Mouse (Mus musculus): Measurements from ENCODE around the gene Cbfa2t2. TPM values are rescaled to one million over a fixed set of nuclear protein-coding genes. Genes with fewer than 3 reads are reported as not detected.

Cbfa2t2 gene
- 27.1 TPM for polyA plus RNA-seq (2014; fragmentation: Illumina TruSeq; extraction: RNeasy Lipid Tissue Mini Kit (QIAGEN cat#74804); ENCODE audit: low read depth, low replicate concordance)

DNA sequence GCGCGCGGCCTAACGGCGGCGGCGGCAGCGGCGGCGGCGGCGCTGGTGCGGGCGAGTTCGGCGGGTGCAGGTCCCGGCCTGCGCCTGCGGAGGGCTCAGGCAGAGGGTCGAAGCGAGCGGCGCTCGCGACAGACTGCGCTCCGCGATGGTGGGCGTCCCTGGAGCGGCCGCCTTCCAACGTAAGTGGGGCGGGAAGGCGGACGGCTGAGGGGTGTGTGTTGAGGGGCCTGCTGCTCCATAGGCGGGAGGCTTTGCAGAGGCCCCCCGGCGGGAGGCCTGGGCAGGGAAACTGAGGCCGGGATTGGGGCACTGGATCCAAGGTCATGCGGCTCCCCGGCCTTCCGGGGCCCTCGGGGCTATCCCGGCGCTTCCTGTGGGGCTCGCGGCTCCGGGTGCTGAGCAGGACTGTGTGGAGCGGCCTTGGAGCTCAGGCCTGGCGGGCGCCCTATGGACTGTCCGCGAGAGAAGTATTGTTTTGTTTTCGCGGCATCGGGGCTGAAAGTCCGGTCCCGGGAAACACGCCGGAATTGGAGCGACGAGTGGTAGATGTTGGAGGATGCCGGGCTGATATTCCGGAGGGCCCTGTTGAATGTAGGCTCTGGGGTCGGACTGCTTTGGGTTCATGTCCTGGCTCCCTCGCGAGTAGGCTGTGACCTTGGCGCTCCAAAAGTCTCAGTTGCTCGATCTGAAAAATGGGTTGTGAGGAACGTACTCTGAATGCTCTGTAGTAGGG lies at the start of gene Cbfa2t2:
Gene Cbfa2t2 (plus strand): TSS at position 24 of the 733 bp plus-strand sequence.

DNA sequence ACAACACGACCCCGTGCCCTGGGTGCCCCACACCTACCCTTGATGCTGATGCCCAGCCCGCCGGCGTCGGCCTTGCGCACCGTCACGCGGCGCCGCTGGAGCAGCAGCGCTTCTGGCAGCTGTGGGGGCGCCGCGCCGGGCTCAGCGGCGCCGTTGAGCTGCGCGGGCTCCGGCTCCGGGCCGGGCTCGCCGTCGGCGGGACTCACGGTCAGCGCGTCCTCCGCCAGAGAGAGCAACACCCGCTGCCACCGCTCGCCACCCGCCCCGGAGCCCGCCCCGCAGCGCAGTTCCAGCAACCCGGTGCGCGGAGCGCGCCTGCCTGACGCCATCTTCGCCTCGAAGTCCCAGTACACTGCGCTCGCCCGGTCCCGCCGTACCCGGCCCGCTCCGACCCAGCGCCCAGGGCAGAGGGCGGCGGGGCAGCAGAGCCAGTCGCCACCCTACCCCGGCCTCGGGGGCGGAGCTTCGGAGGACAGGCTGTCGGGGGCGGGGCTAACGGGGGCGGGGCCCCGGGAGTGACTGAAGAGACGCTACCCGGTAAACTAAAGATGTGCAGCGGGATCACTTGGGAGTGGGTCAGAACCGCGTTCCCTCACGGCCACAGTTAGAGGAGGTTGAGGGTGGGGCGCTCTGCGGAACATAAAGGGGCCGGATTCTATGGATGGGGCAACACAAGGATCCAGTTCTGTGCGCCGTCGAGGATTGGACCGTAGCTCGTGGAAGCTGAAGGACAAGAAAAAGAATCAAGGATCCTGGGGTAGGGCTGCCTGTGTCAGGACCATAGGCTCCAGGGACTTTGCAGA lies 28.4 kb upstream of the Cbfa2t2 start, which contains the start of gene Snta1:
Gene Snta1 (minus strand): TSS at position 457 of the 803 bp plus-strand sequence.

DNA sequence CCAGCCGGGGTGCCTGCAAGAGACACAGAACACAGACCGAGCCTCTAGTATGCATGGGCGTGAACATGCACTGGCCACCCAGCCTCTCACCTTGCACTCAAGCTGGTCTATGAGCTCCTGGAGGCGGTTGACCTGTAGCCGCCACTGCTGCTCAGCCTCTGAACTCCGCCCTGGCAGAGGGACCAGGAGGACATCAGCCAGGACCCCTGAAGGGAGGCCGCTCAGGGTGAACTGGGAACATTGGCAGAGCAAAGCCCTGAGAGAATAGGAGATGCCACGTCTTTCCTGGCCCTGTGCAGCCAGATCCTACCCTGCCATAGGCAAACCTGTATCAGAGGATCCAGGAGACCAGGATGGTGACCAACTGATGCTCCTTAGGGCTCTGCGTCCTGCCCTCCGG lies 110.4 kb downstream of the Cbfa2t2 start, which contains the start of gene 1700003F12Rik:
Gene 1700003F12Rik (plus strand): TSS at position 375 of the 400 bp plus-strand sequence.

DNA sequence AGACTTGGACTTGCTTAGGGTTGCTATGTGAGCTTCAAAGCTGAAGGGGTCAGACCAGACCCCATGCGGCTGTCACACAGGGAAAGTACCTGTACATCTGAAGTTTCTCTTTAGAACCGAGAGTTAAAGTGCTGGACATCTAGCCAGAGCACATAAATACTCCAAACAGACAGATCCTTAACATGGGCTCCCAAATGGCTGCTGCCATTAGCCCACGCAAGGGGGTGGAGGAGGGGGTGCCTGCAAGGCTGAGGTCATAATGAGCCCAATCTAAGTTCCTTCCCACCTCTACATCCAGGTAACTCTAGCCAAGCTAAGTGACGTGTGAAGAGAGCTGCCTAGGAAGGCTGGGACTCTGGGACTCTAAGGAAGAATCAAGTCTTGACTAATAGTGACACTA lies 115.2 kb downstream of the Cbfa2t2 start, which contains the start of gene Actl10:
Gene Actl10 (plus strand): TSS at position 301 of the 400 bp plus-strand sequence.

DNA sequence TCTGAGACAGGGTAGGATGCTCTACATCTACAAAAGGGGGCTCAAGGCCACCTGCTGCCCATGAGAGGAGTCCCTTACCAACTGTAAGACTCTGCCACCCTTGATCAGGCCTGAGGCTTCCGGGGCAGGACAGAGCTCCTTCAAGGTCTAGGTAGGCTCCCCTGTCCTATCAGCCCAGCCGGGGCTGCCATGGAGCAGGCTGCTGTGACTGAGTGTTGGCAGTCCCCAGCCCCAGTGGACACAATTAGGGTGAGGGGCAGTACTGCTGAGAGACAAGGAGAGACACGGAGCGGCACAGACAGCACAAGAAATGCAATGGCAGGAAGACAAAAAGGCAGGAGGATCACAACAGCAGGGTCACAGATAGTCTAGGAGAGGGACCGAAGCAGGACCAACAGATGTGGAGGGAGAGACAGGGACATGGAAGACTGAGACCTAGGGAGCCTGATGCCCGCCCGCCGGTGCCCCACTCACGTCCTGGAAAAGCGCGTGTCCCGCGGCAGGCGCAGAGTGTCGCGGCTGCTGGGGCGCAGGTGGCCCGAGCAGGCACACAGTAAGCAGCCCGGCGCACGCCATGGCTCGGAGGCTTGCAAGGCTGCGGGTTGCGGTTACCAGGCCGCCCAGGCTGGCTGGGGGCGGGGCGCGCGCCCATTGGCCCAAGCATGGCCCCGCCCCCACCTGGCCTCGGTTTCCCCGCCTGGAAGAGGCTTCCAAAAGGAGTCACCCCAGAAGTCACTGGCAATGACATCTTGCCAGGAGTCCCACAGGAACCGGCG lies 122.2 kb downstream of the Cbfa2t2 start, which contains the start of gene Necab3:
Gene Necab3 (minus strand): TSS at position 627 of the 776 bp plus-strand sequence.

DNA sequence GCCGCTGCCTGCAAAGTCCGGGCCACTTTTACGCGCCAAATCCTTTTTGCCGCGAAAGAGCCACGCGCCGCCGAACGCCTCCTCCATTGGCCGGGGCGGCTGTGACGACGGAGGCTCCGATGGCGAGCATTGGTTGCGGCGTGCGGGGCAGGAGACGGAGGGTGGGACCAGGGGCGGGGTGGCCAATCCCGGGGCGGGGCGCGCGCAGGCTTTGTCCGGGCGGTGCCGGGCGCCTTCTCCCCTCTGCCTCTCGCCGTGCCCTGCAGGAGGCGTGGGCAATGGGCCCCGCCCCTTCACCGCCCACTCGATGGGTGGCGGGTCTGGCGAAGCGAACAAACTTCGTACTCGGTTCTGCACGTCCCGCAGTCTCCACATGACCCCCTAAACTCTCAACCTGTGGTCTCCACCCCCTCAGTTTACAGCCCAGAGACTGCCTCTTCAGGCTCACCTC lies 133.6 kb downstream of the Cbfa2t2 start, which contains the start of gene E2f1:
Gene E2f1 (minus strand): TSS at position 57 of the 451 bp plus-strand sequence.

Other genes with a start within 250 kb of the Cbfa2t2 start
- gene Bpifb1, start 245.7 kb upstream of the Cbfa2t2 start, polyA plus RNA-seq (2014; fragmentation: Illumina TruSeq; extraction: RNeasy Lipid Tissue Mini Kit (QIAGEN cat#74804); ENCODE audit: low read depth, low replicate concordance) = not detected
- not detected for gene Bpifb5, start 212.7 kb upstream of the Cbfa2t2 start, polyA plus RNA-seq (2014; fragmentation: Illumina TruSeq; extraction: RNeasy Lipid Tissue Mini Kit (QIAGEN cat#74804); ENCODE audit: low read depth, low replicate concordance)
- not detected for gene Bpifb9a, start 178.6 kb upstream of the Cbfa2t2 start, polyA plus RNA-seq (2014; fragmentation: Illumina TruSeq; extraction: RNeasy Lipid Tissue Mini Kit (QIAGEN cat#74804); ENCODE audit: low read depth, low replicate concordance)
- not detected for gene Bpifb9b, start 129.3 kb upstream of the Cbfa2t2 start, polyA plus RNA-seq (2014; fragmentation: Illumina TruSeq; extraction: RNeasy Lipid Tissue Mini Kit (QIAGEN cat#74804); ENCODE audit: low read depth, low replicate concordance)
- 8.8 TPM for gene Cdk5rap1, start 63.5 kb upstream of the Cbfa2t2 start, polyA plus RNA-seq (2014; fragmentation: Illumina TruSeq; extraction: RNeasy Lipid Tissue Mini Kit (QIAGEN cat#74804); ENCODE audit: low read depth, low replicate concordance)
- gene Snta1, start 28.4 kb upstream of the Cbfa2t2 start, polyA plus RNA-seq (2014; fragmentation: Illumina TruSeq; extraction: RNeasy Lipid Tissue Mini Kit (QIAGEN cat#74804); ENCODE audit: low read depth, low replicate concordance) = 0.29 TPM
- gene 1700003F12Rik, start 110.6 kb downstream of the Cbfa2t2 start, polyA plus RNA-seq (2014; fragmentation: Illumina TruSeq; extraction: RNeasy Lipid Tissue Mini Kit (QIAGEN cat#74804); ENCODE audit: low read depth, low replicate concordance) = not detected
- gene Actl10, start 115.3 kb downstream of the Cbfa2t2 start, polyA plus RNA-seq (2014; fragmentation: Illumina TruSeq; extraction: RNeasy Lipid Tissue Mini Kit (QIAGEN cat#74804); ENCODE audit: low read depth, low replicate concordance) = not detected
- gene Necab3, start 122.4 kb downstream of the Cbfa2t2 start, polyA plus RNA-seq (2014; fragmentation: Illumina TruSeq; extraction: RNeasy Lipid Tissue Mini Kit (QIAGEN cat#74804); ENCODE audit: low read depth, low replicate concordance) = not detected
- gene E2f1, start 133.4 kb downstream of the Cbfa2t2 start, polyA plus RNA-seq (2014; fragmentation: Illumina TruSeq; extraction: RNeasy Lipid Tissue Mini Kit (QIAGEN cat#74804); ENCODE audit: low read depth, low replicate concordance) = 0.87 TPM
- gene Pxmp4, start 167.2 kb downstream of the Cbfa2t2 start, polyA plus RNA-seq (2014; fragmentation: Illumina TruSeq; extraction: RNeasy Lipid Tissue Mini Kit (QIAGEN cat#74804); ENCODE audit: low read depth, low replicate concordance) = 12.5 TPM
- gene Zfp341, start 176.8 kb downstream of the Cbfa2t2 start, polyA plus RNA-seq (2014; fragmentation: Illumina TruSeq; extraction: RNeasy Lipid Tissue Mini Kit (QIAGEN cat#74804); ENCODE audit: low read depth, low replicate concordance) = not detected
- not detected for gene 4930519P11Rik, start 177.0 kb downstream of the Cbfa2t2 start, polyA plus RNA-seq (2014; fragmentation: Illumina TruSeq; extraction: RNeasy Lipid Tissue Mini Kit (QIAGEN cat#74804); ENCODE audit: low read depth, low replicate concordance)
- gene Chmp4b, start 215.2 kb downstream of the Cbfa2t2 start, polyA plus RNA-seq (2014; fragmentation: Illumina TruSeq; extraction: RNeasy Lipid Tissue Mini Kit (QIAGEN cat#74804); ENCODE audit: low read depth, low replicate concordance) = 131 TPM